ENCODE assay signal across 20 mouse cellular contexts in genomic region chr17:75808524-75809326, GRCm38 (mm10).
DNase-seq lines count a peak whose midpoint lies in the region; ATAC-seq and TF ChIP-seq lines count a peak whose summit lies in the region.
"Had no signal": no experiment of that assay in that cellular context is flagged by ENCODE, and none has a peak within 500 bp of the region (broad histone marks: within the 10 kb centered on the region; RNA-seq: fewer than 3 reads in every experiment).

No protein-coding gene starts in this region.

- H3K9me3 ChIP-seq in embryonic facial prominence, embryonic 14.5 days (ENCODE audit: control insufficient read depth, low read length): no peaks in the 10 kb centered on the region
- no peaks in the 10 kb centered on the region for H3K9me3 ChIP-seq in embryonic facial prominence, embryonic 10.5 days
- no peaks in the 10 kb centered on the region for H3K9me3 ChIP-seq in liver, embryonic 13.5 days (replicated peaks)
- no peaks in the 10 kb centered on the region for H3K9me3 ChIP-seq in liver, embryonic 15.5 days (replicated peaks)
- no peaks in the 10 kb centered on the region for H3K9me3 ChIP-seq in limb, embryonic 10.5 days (replicated peaks)
- H3K9me3 ChIP-seq: embryonic facial prominence, embryonic 13.5 days had no signal

- H3K4me2 ChIP-seq in embryonic facial prominence, embryonic 14.5 days (ENCODE audit: low read depth, low read length): no peak overlapping the region
- no peak overlapping the region; the same call in 1 of the 2 replicates for H3K4me2 ChIP-seq in liver, embryonic 13.5 days
- H3K4me2 ChIP-seq in liver, embryonic 15.5 days: no peak overlapping the region
- H3K4me2 ChIP-seq: embryonic facial prominence, embryonic 13.5 days had no signal

- 69% methylated on average over 6 of the region's 6 CpGs for WGBS in embryonic facial prominence, embryonic 14.5 days
- 70% methylated on average over 6 of the region's 6 CpGs for WGBS in embryonic facial prominence, embryonic 10.5 days
- 60% methylated on average over 6 of the region's 6 CpGs for WGBS in liver, embryonic 13.5 days (ENCODE audit: insufficient replicate concordance)
- WGBS in liver, embryonic 15.5 days (ENCODE audit: insufficient replicate concordance): 54% methylated on average over 6 of the region's 6 CpGs
- 87% methylated on average over 6 of the region's 6 CpGs for WGBS in limb, embryonic 10.5 days

- DNase-seq in embryonic facial prominence, embryonic 14.5 days (ENCODE audit: low spot score): peak; percentile 49
- no peak for DNase-seq in embryonic facial prominence, embryonic 10.5 days (ENCODE audit: low spot score)
- no peak for DNase-seq in liver, embryonic 13.5 days
- no peak for DNase-seq in liver
- peak; percentile 91 for DNase-seq in brain, embryonic 14.5 days (ENCODE audit: low read depth)
- no peak for DNase-seq in left cerebral cortex, postnatal 25 days (ENCODE audit: low spot score in 2 of 2)
- DNase-seq in limb, embryonic 10.5 days (ENCODE audit: low spot score): no peak
- DNase-seq: cerebellum, adult 11 months; cerebellum, postnatal 36 days; heart, adult 18-20 months; kidney, adult 9 months; lung, adult 18-20 months; lung, postnatal 4 days; right cerebral cortex, adult 18-20 months; spleen, adult 18-20 months; thymus, postnatal 4 days had no signal

- no peaks in the 10 kb centered on the region for H3K4me1 ChIP-seq in embryonic facial prominence, embryonic 14.5 days (ENCODE audit: control insufficient read depth, insufficient read depth, low read length)
- no peaks in the 10 kb centered on the region; the same call in 1 of the 2 replicates for H3K4me1 ChIP-seq in embryonic facial prominence, embryonic 10.5 days
- peaks cover 63% of the 10 kb centered on the region for H3K4me1 ChIP-seq in liver, embryonic 13.5 days (replicated peaks)
- peaks cover 53% of the 10 kb centered on the region for H3K4me1 ChIP-seq in liver, embryonic 15.5 days (replicated peaks)
- H3K4me1 ChIP-seq in limb, embryonic 10.5 days: no peaks in the 10 kb centered on the region
- H3K4me1 ChIP-seq: embryonic facial prominence, embryonic 13.5 days had no signal

- no peak overlapping the region for H3K27ac ChIP-seq in embryonic facial prominence, embryonic 14.5 days (replicated peaks; ENCODE audit: low read depth, low read length)
- no peak overlapping the region for H3K27ac ChIP-seq in embryonic facial prominence, embryonic 10.5 days (replicated peaks)
- H3K27ac ChIP-seq in liver, embryonic 13.5 days: peak overlapping the region; percentile 78
- H3K27ac ChIP-seq in liver, embryonic 15.5 days (replicated peaks): peak overlapping the region; percentile 76
- no peak overlapping the region for H3K27ac ChIP-seq in limb, embryonic 10.5 days
- H3K27ac ChIP-seq: embryonic facial prominence, embryonic 13.5 days had no signal

- no peaks in the 10 kb centered on the region for H3K27me3 ChIP-seq in embryonic facial prominence, embryonic 14.5 days (replicated peaks; ENCODE audit: control insufficient read depth, insufficient read depth, low read length)
- H3K27me3 ChIP-seq in embryonic facial prominence, embryonic 10.5 days (replicated peaks; ENCODE audit: low read depth, poor library complexity, severe bottlenecking): 0 out of 2 replicates have a peak, but pooled peaks cover 4% of the 10 kb centered on the region
- no peaks in the 10 kb centered on the region for H3K27me3 ChIP-seq in liver, embryonic 13.5 days
- no peaks in the 10 kb centered on the region for H3K27me3 ChIP-seq in liver, embryonic 15.5 days
- no peaks in the 10 kb centered on the region for H3K27me3 ChIP-seq in limb, embryonic 10.5 days (ENCODE audit: low read depth, poor library complexity, severe bottlenecking)
- H3K27me3 ChIP-seq: CH12.LX; embryonic facial prominence, embryonic 13.5 days had no signal

- intact Hi-C loops in left cerebral cortex, postnatal 25 days (cut with DNase I): no loop called here

- TF ChIP-seq POLR2A in brain, embryonic 14.5 days (IDR thresholded peaks at IDR 0.05; ENCODE audit: borderline replicate concordance, extremely low read depth, insufficient read depth, insufficient read length, poor library complexity, severe bottlenecking): no peak

- no peak overlapping the region for H3K9ac ChIP-seq in embryonic facial prominence, embryonic 14.5 days (ENCODE audit: low read depth, low read length)
- no peak overlapping the region for H3K9ac ChIP-seq in liver, embryonic 13.5 days
- no peak overlapping the region for H3K9ac ChIP-seq in liver, embryonic 15.5 days
- H3K9ac ChIP-seq: embryonic facial prominence, embryonic 13.5 days had no signal

- no peaks in the 10 kb centered on the region for H3K36me3 ChIP-seq in embryonic facial prominence, embryonic 14.5 days (ENCODE audit: control insufficient read depth, insufficient read depth, low read length)
- H3K36me3 ChIP-seq in embryonic facial prominence, embryonic 10.5 days (replicated peaks): no peaks in the 10 kb centered on the region
- H3K36me3 ChIP-seq in liver, embryonic 13.5 days: no peaks in the 10 kb centered on the region
- no peaks in the 10 kb centered on the region for H3K36me3 ChIP-seq in liver, embryonic 15.5 days (replicated peaks)
- no peaks in the 10 kb centered on the region for H3K36me3 ChIP-seq in limb, embryonic 10.5 days
- H3K36me3 ChIP-seq: embryonic facial prominence, embryonic 13.5 days had no signal

- no peak overlapping the region for H3K4me3 ChIP-seq in embryonic facial prominence, embryonic 14.5 days (ENCODE audit: low read depth, low read length)
- no peak overlapping the region for H3K4me3 ChIP-seq in embryonic facial prominence, embryonic 10.5 days
- H3K4me3 ChIP-seq in liver, embryonic 13.5 days (replicated peaks): no peak overlapping the region
- H3K4me3 ChIP-seq in liver, embryonic 15.5 days (replicated peaks): no peak overlapping the region
- H3K4me3 ChIP-seq in limb, embryonic 10.5 days: no peak overlapping the region
- H3K4me3 ChIP-seq: embryonic facial prominence, embryonic 13.5 days had no signal

- TF ChIP-seq CTCF in brain, embryonic 14.5 days (IDR thresholded peaks at IDR 0.05; ENCODE audit: borderline replicate concordance, extremely low read depth, insufficient read depth, insufficient read length): no peak

- ATAC-seq in embryonic facial prominence, embryonic 14.5 days (ENCODE audit: low read depth): peak; percentile 82
- peak; percentile 51; the same call in 1 of the 2 replicates for ATAC-seq in liver, embryonic 13.5 days (ENCODE audit: low read depth)
- peak; percentile 58 for ATAC-seq in liver, embryonic 15.5 days (ENCODE audit: insufficient read depth)
- ATAC-seq: activated CD4-positive, CD25-positive, alpha-beta regulatory T cell, adult 4 months had no signal

Comparison
In these comparisons a context has a peak if more than half of its experiments do, and no peak if none do; other contexts are left out.
1. DNase-seq: peak in embryonic facial prominence, embryonic 14.5 days (single experiment) and brain, embryonic 14.5 days (single experiment); none in embryonic facial prominence, embryonic 10.5 days (single experiment), liver, embryonic 13.5 days (single experiment), liver (single experiment), left cerebral cortex, postnatal 25 days (0 of 2) and limb, embryonic 10.5 days (single experiment).
2. H3K27ac ChIP-seq: peak in liver, embryonic 13.5 days (single experiment) and liver, embryonic 15.5 days (single experiment); none in embryonic facial prominence, embryonic 14.5 days (single experiment), embryonic facial prominence, embryonic 10.5 days (single experiment) and limb, embryonic 10.5 days (single experiment).
3. Peak in every context shown above with its lines, with median percentiles within 50 percentile points of each other: ATAC-seq.